Mouse (Mus musculus): ENCODE data around the gene Fam171a2. TPM values are rescaled to one million over a fixed set of nuclear protein-coding genes. Genes with fewer than 3 reads are reported as not detected.
A peak's percentile ranks its signal among the peaks of the same experiment; 100 is the strongest.

Fam171a2 gene
- polyA plus RNA-seq, 1 experiment: 0.65 TPM

GRCm38 (mm10) chr11:102436471-102436790 lies 11.1 kb downstream of the Fam171a2 start:
- Histone ChIP-seq H3K4me3 (replicated peaks; ENCODE audit: control insufficient read depth, low read depth, low read length) (no peak overlapping the region), H3K27ac (ENCODE audit: control insufficient read depth, insufficient read depth, low read depth, low read length, poor library complexity) (no peak overlapping the region), H3K4me1 (ENCODE audit: control insufficient read depth, insufficient read depth, low read length) (peaks cover 9% of the 10 kb centered on the region; the same call in 1 of the 2 replicates)
- TF ChIP-seq POLR2A (IDR thresholded peaks at IDR 0.05; ENCODE audit: borderline replicate concordance, control insufficient read depth, low read depth, low read length) (no peak), CTCF (IDR thresholded peaks at IDR 0.05; ENCODE audit: control insufficient read depth, insufficient read depth, low read length) (no peak)
- WGBS: 85% methylated on average over 10 of the region's 10 CpGs

- peaks cover 10% of the 10 kb centered on the region; the same call in 1 of the 2 replicates for H3K4me1 ChIP-seq (ENCODE audit: control insufficient read depth, insufficient read depth, low read length)
- no peak for TF ChIP-seq CTCF (IDR thresholded peaks at IDR 0.05; ENCODE audit: control insufficient read depth, insufficient read depth, low read length)
- TF ChIP-seq POLR2A (IDR thresholded peaks at IDR 0.05; ENCODE audit: borderline replicate concordance, control insufficient read depth, low read depth, low read length): no peak
- 88% methylated on average over 18 of the region's 18 CpGs for WGBS
Observed at GRCm38 (mm10) chr11:102435754-102436470, 11.6 kb downstream of the Fam171a2 start.

GRCm38 (mm10) chr11:102434816-102435705 lies 12.4 kb downstream of the Fam171a2 start:
- Histone ChIP-seq H3K4me1 (ENCODE audit: control insufficient read depth, insufficient read depth, low read length) (peaks cover 10% of the 10 kb centered on the region; the same call in 1 of the 2 replicates), H3K4me3 (replicated peaks; ENCODE audit: control insufficient read depth, low read depth, low read length) (no peak overlapping the region), H3K27ac (ENCODE audit: control insufficient read depth, insufficient read depth, low read depth, low read length, poor library complexity) (no peak overlapping the region)
- TF ChIP-seq CTCF (IDR thresholded peaks at IDR 0.05; ENCODE audit: control insufficient read depth, insufficient read depth, low read length) (no peak), POLR2A (IDR thresholded peaks at IDR 0.05; ENCODE audit: borderline replicate concordance, control insufficient read depth, low read depth, low read length) (no peak)
- 89% methylated on average over 11 of the region's 11 CpGs for WGBS

More at GRCm38 (mm10) chr11:102435754-102436470, 11.6 kb downstream of the Fam171a2 start:
- Histone ChIP-seq H3K4me3 (replicated peaks; ENCODE audit: control insufficient read depth, low read depth, low read length) (no peak overlapping the region), H3K27ac (ENCODE audit: control insufficient read depth, insufficient read depth, low read depth, low read length, poor library complexity) (no peak overlapping the region)

GRCm38 (mm10) chr11:102434406-102434805 lies 13.1 kb downstream of the Fam171a2 start:
- peaks cover 10% of the 10 kb centered on the region; the same call in 1 of the 2 replicates for H3K4me1 ChIP-seq (ENCODE audit: control insufficient read depth, insufficient read depth, low read length)
- WGBS: 28% methylated on average over 7 of the region's 7 CpGs

GRCm38 (mm10) chr11:102433866-102434265 lies 13.6 kb downstream of the Fam171a2 start:
- TF ChIP-seq CTCF (IDR thresholded peaks at IDR 0.05; ENCODE audit: control insufficient read depth, insufficient read depth, low read length) (no peak), POLR2A (IDR thresholded peaks at IDR 0.05; ENCODE audit: borderline replicate concordance, control insufficient read depth, low read depth, low read length) (0 out of 2 replicates have a peak, but pooled peaks have one; percentile 11)
- Histone ChIP-seq H3K27ac (ENCODE audit: control insufficient read depth, insufficient read depth, low read depth, low read length, poor library complexity) (no peak overlapping the region), H3K4me1 (ENCODE audit: control insufficient read depth, insufficient read depth, low read length) (peaks cover 10% of the 10 kb centered on the region; the same call in 1 of the 2 replicates), H3K4me3 (replicated peaks; ENCODE audit: control insufficient read depth, low read depth, low read length) (peak overlapping the region; percentile 3)
- 91% methylated on average over 7 of the region's 7 CpGs for WGBS

More at GRCm38 (mm10) chr11:102434406-102434805, 13.1 kb downstream of the Fam171a2 start:
- Histone ChIP-seq H3K27ac (ENCODE audit: control insufficient read depth, insufficient read depth, low read depth, low read length, poor library complexity) (no peak overlapping the region), H3K4me3 (replicated peaks; ENCODE audit: control insufficient read depth, low read depth, low read length) (no peak overlapping the region)
- TF ChIP-seq CTCF (IDR thresholded peaks at IDR 0.05; ENCODE audit: control insufficient read depth, insufficient read depth, low read length) (peak; percentile 98), POLR2A (IDR thresholded peaks at IDR 0.05; ENCODE audit: borderline replicate concordance, control insufficient read depth, low read depth, low read length) (no peak)

GRCm38 (mm10) chr11:102432896-102433295 lies 14.6 kb downstream of the Fam171a2 start:
- TF ChIP-seq CTCF (IDR thresholded peaks at IDR 0.05; ENCODE audit: control insufficient read depth, insufficient read depth, low read length) (no peak), POLR2A (IDR thresholded peaks at IDR 0.05; ENCODE audit: borderline replicate concordance, control insufficient read depth, low read depth, low read length) (no peak)
- peak overlapping the region; percentile 92 for H3K27ac ChIP-seq (ENCODE audit: control insufficient read depth, insufficient read depth, low read depth, low read length, poor library complexity)
- WGBS: 51% methylated on average over 6 of the region's 6 CpGs
- peaks cover 10% of the 10 kb centered on the region; the same call in 1 of the 2 replicates for H3K4me1 ChIP-seq (ENCODE audit: control insufficient read depth, insufficient read depth, low read length)
- peak overlapping the region; percentile 67 for H3K4me3 ChIP-seq (replicated peaks; ENCODE audit: control insufficient read depth, low read depth, low read length)

GRCm38 (mm10) chr11:102432115-102432843 lies 15.2 kb downstream of the Fam171a2 start:
- Histone ChIP-seq H3K27ac (ENCODE audit: control insufficient read depth, insufficient read depth, low read depth, low read length, poor library complexity) (peak overlapping the region; percentile 92), H3K4me3 (replicated peaks; ENCODE audit: control insufficient read depth, low read depth, low read length) (peak overlapping the region; percentile 67), H3K4me1 (ENCODE audit: control insufficient read depth, insufficient read depth, low read length) (peaks cover 10% of the 10 kb centered on the region; the same call in 1 of the 2 replicates)
- TF ChIP-seq CTCF (IDR thresholded peaks at IDR 0.05; ENCODE audit: control insufficient read depth, insufficient read depth, low read length) (no peak), POLR2A (IDR thresholded peaks at IDR 0.05; ENCODE audit: borderline replicate concordance, control insufficient read depth, low read depth, low read length) (peak; percentile 29; the same call in 1 of the 2 replicates)
- 2% methylated on average over 16 of the region's 16 CpGs for WGBS

Data from bone marrow, adult 2 months (tissue).